Mouse (Mus musculus): Measurements from ENCODE around the gene Olfr845. TPM values are rescaled to one million over a fixed set of nuclear protein-coding genes. Genes with fewer than 3 reads are reported as not detected.

The Olfr845 gene
- not detected in 2 replicates for polyA plus RNA-seq (2014; fragmentation: Nextera tagmentation; extraction: Ambion mirVana)

DNA sequence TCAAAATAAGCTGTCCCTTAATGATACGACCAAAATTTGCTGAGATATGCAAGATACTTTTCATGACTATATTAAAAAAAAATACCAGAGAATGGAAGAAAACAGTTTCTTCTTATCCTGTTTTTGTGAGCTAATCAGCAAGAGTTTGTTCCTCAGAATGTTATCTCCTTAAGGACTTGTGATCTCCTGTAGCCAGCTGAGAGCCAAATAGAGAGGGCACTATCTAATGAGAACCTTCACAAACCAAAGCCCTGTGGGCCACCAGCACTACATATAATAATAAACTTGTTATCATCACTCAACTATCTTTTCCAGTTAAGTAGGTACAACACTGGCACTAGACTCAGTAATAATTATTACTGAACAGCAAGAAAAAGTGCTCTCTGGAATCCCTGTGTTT lies at the start of gene Olfr845:
Gene Olfr845 (plus strand): TSS at position 301 of the 400 bp plus-strand sequence.
- WGBS: 78% methylated on average over 1 of the region's 1 CpGs

GRCm38 (mm10) chr9:19316047-19316446 lies 20.2 kb upstream of the Olfr845 start, which contains the start of gene Olfr844:
Gene Olfr844 (plus strand): TSS chr9:19316347.
- no peak within 1 kb of the TSS for H3K9ac ChIP-seq (ENCODE audit: low read depth, low read length)
- no peaks in the 10 kb centered on the region for H3K36me3 ChIP-seq (ENCODE audit: control insufficient read depth, insufficient read depth, low read length)
- DNase-seq (ENCODE audit: low spot score): no peak
- H3K27ac ChIP-seq (ENCODE audit: low read depth, low read length): no peak within 1 kb of the TSS
- no peaks in the 10 kb centered on the region for H3K9me3 ChIP-seq (ENCODE audit: control insufficient read depth, low read length)
- H3K4me3 ChIP-seq (ENCODE audit: low read depth, low read length): no peak within 1 kb of the TSS
- H3K27me3 ChIP-seq (ENCODE audit: control insufficient read depth, insufficient read depth, low read length): no peaks in the 10 kb centered on the region
- H3K4me2 ChIP-seq (replicated peaks; ENCODE audit: low read depth, low read length): no peak within 1 kb of the TSS
- ATAC-seq (ENCODE audit: low FRiP score): no peak
- H3K4me1 ChIP-seq (replicated peaks; ENCODE audit: control insufficient read depth, insufficient read depth, low read length): no peaks in the 10 kb centered on the region

More for the DNA sequence above, at the start of gene Olfr845:
- Histone ChIP-seq H3K4me2 (replicated peaks; ENCODE audit: low read depth, low read length) (no peak within 1 kb of the TSS), H3K36me3 (ENCODE audit: control insufficient read depth, insufficient read depth, low read length) (no peaks in the 10 kb centered on the region), H3K4me3 (ENCODE audit: low read depth, low read length) (no peak within 1 kb of the TSS), H3K9me3 (ENCODE audit: control insufficient read depth, low read length) (no peaks in the 10 kb centered on the region), H3K9ac (ENCODE audit: low read depth, low read length) (no peak within 1 kb of the TSS), H3K4me1 (replicated peaks; ENCODE audit: control insufficient read depth, insufficient read depth, low read length) (no peaks in the 10 kb centered on the region), H3K27ac (ENCODE audit: low read depth, low read length) (no peak within 1 kb of the TSS), H3K27me3 (ENCODE audit: control insufficient read depth, insufficient read depth, low read length) (no peaks in the 10 kb centered on the region)
- DNase-seq (ENCODE audit: low spot score) (no peak), ATAC-seq (ENCODE audit: low FRiP score) (no peak)

- WGBS: 50% methylated on average over 1 of the region's 1 CpGs
- Histone ChIP-seq H3K4me1 (replicated peaks; ENCODE audit: control insufficient read depth, insufficient read depth, low read length) (no peaks in the 10 kb centered on the region), H3K36me3 (ENCODE audit: control insufficient read depth, insufficient read depth, low read length) (no peaks in the 10 kb centered on the region), H3K9ac (ENCODE audit: low read depth, low read length) (no peak within 1 kb of the TSS), H3K4me3 (ENCODE audit: low read depth, low read length) (no peak within 1 kb of the TSS), H3K27me3 (ENCODE audit: control insufficient read depth, insufficient read depth, low read length) (no peaks in the 10 kb centered on the region), H3K27ac (ENCODE audit: low read depth, low read length) (no peak within 1 kb of the TSS), H3K9me3 (ENCODE audit: control insufficient read depth, low read length) (no peaks in the 10 kb centered on the region; the same call in 1 of the 2 replicates), H3K4me2 (replicated peaks; ENCODE audit: low read depth, low read length) (no peak within 1 kb of the TSS)
- DNase-seq (ENCODE audit: low spot score) (no peak), ATAC-seq (ENCODE audit: low FRiP score) (no peak)
These were observed 27.6 kb downstream of the Olfr845 start, which contains the start of gene Olfr846 for GRCm38 (mm10) chr9:19363905-19364304. Gene Olfr846 (minus strand): TSS chr9:19364005.

- Histone ChIP-seq H3K27ac (ENCODE audit: low read depth, low read length) (no peak within 1 kb of the TSS), H3K36me3 (ENCODE audit: control insufficient read depth, insufficient read depth, low read length) (no peaks in the 10 kb centered on the region), H3K4me2 (replicated peaks; ENCODE audit: low read depth, low read length) (no peak within 1 kb of the TSS), H3K4me3 (ENCODE audit: low read depth, low read length) (no peak within 1 kb of the TSS), H3K27me3 (ENCODE audit: control insufficient read depth, insufficient read depth, low read length) (no peaks in the 10 kb centered on the region), H3K9ac (ENCODE audit: low read depth, low read length) (no peak within 1 kb of the TSS), H3K4me1 (replicated peaks; ENCODE audit: control insufficient read depth, insufficient read depth, low read length) (no peaks in the 10 kb centered on the region), H3K9me3 (ENCODE audit: control insufficient read depth, low read length) (no peaks in the 10 kb centered on the region)
- ATAC-seq (ENCODE audit: low FRiP score) (no peak), DNase-seq (ENCODE audit: low spot score) (no peak)
- WGBS: 71% methylated on average over 1 of the region's 1 CpGs
These were observed 42.3 kb downstream of the Olfr845 start, which contains the start of gene Olfr847 for GRCm38 (mm10) chr9:19378569-19378968. Gene Olfr847 (minus strand): TSS chr9:19378669.

Other genes with a start within 250 kb of the Olfr845 start
- not detected in 2 replicates for gene Olfr836, start 216.1 kb upstream of the Olfr845 start, polyA plus RNA-seq (2014; fragmentation: Nextera tagmentation; extraction: Ambion mirVana)
- gene Olfr837, start 200.1 kb upstream of the Olfr845 start, polyA plus RNA-seq (2014; fragmentation: Nextera tagmentation; extraction: Ambion mirVana): not detected in 2 replicates
- gene Olfr839-ps1, start 159.1 kb upstream of the Olfr845 start, polyA plus RNA-seq (2014; fragmentation: Nextera tagmentation; extraction: Ambion mirVana): not detected in 2 replicates
- not detected in 2 replicates for gene Olfr843, start 84.5 kb upstream of the Olfr845 start, polyA plus RNA-seq (2014; fragmentation: Nextera tagmentation; extraction: Ambion mirVana)
- gene Olfr844, start 20.1 kb upstream of the Olfr845 start, polyA plus RNA-seq (2014; fragmentation: Nextera tagmentation; extraction: Ambion mirVana): not detected in 2 replicates
- not detected in 2 replicates for gene Olfr846, start 27.5 kb downstream of the Olfr845 start, polyA plus RNA-seq (2014; fragmentation: Nextera tagmentation; extraction: Ambion mirVana)
- not detected in 2 replicates for gene Olfr847, start 42.2 kb downstream of the Olfr845 start, polyA plus RNA-seq (2014; fragmentation: Nextera tagmentation; extraction: Ambion mirVana)
- gene Olfr849, start 103.8 kb downstream of the Olfr845 start, polyA plus RNA-seq (2014; fragmentation: Nextera tagmentation; extraction: Ambion mirVana): not detected in 2 replicates
- not detected in 2 replicates for gene Olfr850, start 141.8 kb downstream of the Olfr845 start, polyA plus RNA-seq (2014; fragmentation: Nextera tagmentation; extraction: Ambion mirVana)
- gene Olfr851, start 156.8 kb downstream of the Olfr845 start, polyA plus RNA-seq (2014; fragmentation: Nextera tagmentation; extraction: Ambion mirVana): not detected in 2 replicates
- not detected in 2 replicates for gene Olfr853, start 204.6 kb downstream of the Olfr845 start, polyA plus RNA-seq (2014; fragmentation: Nextera tagmentation; extraction: Ambion mirVana)
- not detected in 2 replicates for gene Olfr854, start 230.9 kb downstream of the Olfr845 start, polyA plus RNA-seq (2014; fragmentation: Nextera tagmentation; extraction: Ambion mirVana)
- gene Olfr855, start 246.2 kb downstream of the Olfr845 start, polyA plus RNA-seq (2014; fragmentation: Nextera tagmentation; extraction: Ambion mirVana): not detected in 2 replicates